Mouse (Mus musculus): Measurements from ENCODE around the gene Senp1. TPM values are rescaled to one million over a fixed set of nuclear protein-coding genes. Genes with fewer than 3 reads are reported as not detected.

The Senp1 gene
- polyA plus RNA-seq, 1 experiment from 2014 or later = 26.2 TPM

DNA sequence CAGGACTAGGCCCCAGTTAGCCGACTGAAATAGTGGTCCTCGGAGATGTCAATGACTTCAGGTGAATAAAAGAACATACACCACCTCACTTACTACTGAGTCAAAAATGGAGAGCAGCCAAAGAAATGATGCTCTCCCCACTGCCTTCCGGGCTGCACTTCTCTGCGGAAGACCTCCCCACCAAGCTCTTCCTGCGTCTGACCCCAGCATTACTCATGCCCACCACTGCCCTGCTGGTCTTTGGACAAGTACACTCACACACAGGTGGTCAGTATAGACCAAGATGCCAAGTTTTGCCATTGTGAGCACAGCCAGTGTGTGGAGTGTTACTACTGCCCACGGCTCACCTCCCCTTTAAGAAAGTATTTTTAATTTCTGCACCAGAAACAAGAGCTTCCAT lies 8.9 kb upstream of the Senp1 start:
- no peak overlapping the region for H3K4me2 ChIP-seq (replicated peaks)
- no peaks in the 10 kb centered on the region for H3K27me3 ChIP-seq
- whole genome bisulfite sequencing = 91% methylated on average over 6 of the region's 6 CpGs
- H3K4me1 ChIP-seq = no peaks in the 10 kb centered on the region
- H3K9me3 ChIP-seq = no peaks in the 10 kb centered on the region
- H3K4me3 ChIP-seq = no peak overlapping the region
- H3K27ac ChIP-seq (replicated peaks) = no peak overlapping the region
- H3K9ac ChIP-seq (replicated peaks) = no peak overlapping the region
- ATAC-seq (replicated peaks) = no peak
- H3K36me3 ChIP-seq = no peaks in the 10 kb centered on the region

GRCm38 (mm10) chr15:98098519-98098918 lies 5.0 kb upstream of the Senp1 start:
- Histone ChIP-seq H3K4me2 (replicated peaks) (no peak overlapping the region), H3K36me3 (no peaks in the 10 kb centered on the region), H3K9me3 (no peaks in the 10 kb centered on the region), H3K4me3 (no peak overlapping the region), H3K27ac (replicated peaks) (no peak overlapping the region), H3K4me1 (peaks cover 6% of the 10 kb centered on the region), H3K27me3 (no peaks in the 10 kb centered on the region), H3K9ac (replicated peaks) (no peak overlapping the region)
- WGBS = 90% methylated on average over 9 of the region's 9 CpGs
- ATAC-seq (replicated peaks) = no peak

GRCm38 (mm10) chr15:98096957-98097356 lies 3.4 kb upstream of the Senp1 start:
- Histone ChIP-seq H3K4me2 (replicated peaks) (no peak overlapping the region), H3K4me3 (no peak overlapping the region), H3K9me3 (no peaks in the 10 kb centered on the region), H3K36me3 (no peaks in the 10 kb centered on the region), H3K9ac (replicated peaks) (no peak overlapping the region), H3K27me3 (no peaks in the 10 kb centered on the region), H3K4me1 (peaks cover 12% of the 10 kb centered on the region), H3K27ac (replicated peaks) (no peak overlapping the region)
- 51% methylated on average over 3 of the region's 3 CpGs for WGBS
- ATAC-seq (replicated peaks) = no peak

DNA sequence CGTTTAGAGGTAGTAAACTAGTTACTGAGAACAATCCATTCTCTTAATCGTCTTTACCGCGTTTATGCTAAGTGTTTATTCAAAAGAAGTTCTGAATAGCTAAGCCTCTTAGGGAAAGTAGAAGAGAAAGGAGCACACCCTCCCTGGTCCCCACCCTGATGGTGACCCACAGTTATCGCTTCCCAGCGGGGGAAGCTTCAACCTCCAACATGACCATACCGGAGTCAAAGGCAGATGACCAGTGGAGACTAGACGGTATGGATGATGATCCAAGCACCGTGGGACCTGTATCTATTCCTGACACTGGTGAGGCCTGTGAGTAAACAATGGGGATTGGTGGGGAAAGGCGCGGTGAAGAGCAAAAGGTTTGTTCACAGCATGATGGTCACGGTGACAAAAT lies 1.4 kb upstream of the Senp1 start:
- WGBS = 91% methylated on average over 12 of the region's 12 CpGs
- H3K4me3 ChIP-seq = no peak overlapping the region

GRCm38 (mm10) chr15:98092372-98093120 lies 998 bp downstream of the Senp1 start, which contains the start of gene Pfkm:
TSS of gene Pfkm (plus strand) at chr15:98092589.
- H3K4me1 ChIP-seq = peaks cover 25% of the 10 kb centered on the region
- H3K9ac ChIP-seq (replicated peaks) = peak within 1 kb of the TSS; percentile 85
- peak within 1 kb of the TSS; percentile 61 for H3K4me2 ChIP-seq (replicated peaks)
- no peak for ATAC-seq (replicated peaks)
- H3K27me3 ChIP-seq = no peaks in the 10 kb centered on the region
- no peaks in the 10 kb centered on the region; the same call in 1 of the 2 replicates for H3K36me3 ChIP-seq
- H3K27ac ChIP-seq (replicated peaks) = peak within 1 kb of the TSS; percentile 90
- WGBS = under 1% methylated on average over 30 of the region's 30 CpGs
- H3K9me3 ChIP-seq = no peaks in the 10 kb centered on the region
- H3K4me3 ChIP-seq = peak within 1 kb of the TSS; percentile 79

More for the DNA sequence above, 1.4 kb upstream of the Senp1 start:
- peaks cover 25% of the 10 kb centered on the region for H3K4me1 ChIP-seq
- no peaks in the 10 kb centered on the region for H3K9me3 ChIP-seq
- no peak for ATAC-seq (replicated peaks)
- no peak overlapping the region for H3K27ac ChIP-seq (replicated peaks)
- no peak overlapping the region for H3K4me2 ChIP-seq (replicated peaks)
- H3K9ac ChIP-seq (replicated peaks) = no peak overlapping the region
- H3K36me3 ChIP-seq = no peaks in the 10 kb centered on the region
- no peaks in the 10 kb centered on the region for H3K27me3 ChIP-seq

GRCm38 (mm10) chr15:98091841-98092240 lies 1.7 kb downstream of the Senp1 start:
- ATAC-seq (replicated peaks) = no peak
- Histone ChIP-seq H3K27me3 (no peaks in the 10 kb centered on the region), H3K27ac (replicated peaks) (no peak overlapping the region), H3K4me2 (replicated peaks) (peak overlapping the region; percentile 61), H3K9me3 (no peaks in the 10 kb centered on the region), H3K36me3 (no peaks in the 10 kb centered on the region; the same call in 1 of the 2 replicates), H3K4me1 (peaks cover 25% of the 10 kb centered on the region), H3K4me3 (peak overlapping the region; percentile 79), H3K9ac (replicated peaks) (0 out of 2 replicates have a peak overlapping the region, but pooled peaks have one; percentile 85)
- 37% methylated on average over 4 of the region's 4 CpGs for WGBS

GRCm38 (mm10) chr15:98089421-98090183 lies 3.9 kb downstream of the Senp1 start:
- no peak for ATAC-seq (replicated peaks)
- peaks cover 25% of the 10 kb centered on the region for H3K4me1 ChIP-seq
- WGBS = 76% methylated on average over 9 of the region's 9 CpGs
- H3K9ac ChIP-seq (replicated peaks) = no peak overlapping the region
- H3K36me3 ChIP-seq = peaks cover 12% of the 10 kb centered on the region
- H3K9me3 ChIP-seq = no peaks in the 10 kb centered on the region
- no peak overlapping the region for H3K4me2 ChIP-seq (replicated peaks)
- H3K27ac ChIP-seq (replicated peaks) = no peak overlapping the region
- H3K4me3 ChIP-seq = no peak overlapping the region
- H3K27me3 ChIP-seq = no peaks in the 10 kb centered on the region

DNA sequence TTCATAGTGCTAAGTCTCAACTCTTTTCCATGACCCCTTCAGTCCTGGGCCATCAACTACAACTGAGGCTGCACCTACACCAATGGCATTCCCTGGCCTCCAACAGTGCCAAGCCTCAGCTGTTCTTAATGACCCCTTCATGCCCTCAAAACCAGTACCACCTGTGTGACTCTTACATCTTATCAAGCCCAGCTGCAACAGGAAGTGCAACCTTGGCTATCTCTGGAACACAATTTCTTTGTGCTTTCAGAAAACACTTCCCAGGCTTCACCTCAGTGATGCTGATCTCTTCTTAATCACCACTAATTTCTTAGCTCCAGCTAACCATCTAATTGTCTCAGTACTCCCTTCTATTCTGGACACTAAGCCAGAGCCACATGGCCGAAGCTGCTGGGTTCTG lies 4.7 kb downstream of the Senp1 start:
- Histone ChIP-seq H3K4me2 (replicated peaks) (no peak overlapping the region), H3K4me3 (no peak overlapping the region), H3K36me3 (peaks cover 15% of the 10 kb centered on the region), H3K27me3 (no peaks in the 10 kb centered on the region), H3K9me3 (no peaks in the 10 kb centered on the region), H3K9ac (replicated peaks) (no peak overlapping the region), H3K4me1 (peaks cover 22% of the 10 kb centered on the region), H3K27ac (replicated peaks) (no peak overlapping the region)
- 96% methylated on average over 1 of the region's 1 CpGs for WGBS
- ATAC-seq (replicated peaks) = no peak

DNA sequence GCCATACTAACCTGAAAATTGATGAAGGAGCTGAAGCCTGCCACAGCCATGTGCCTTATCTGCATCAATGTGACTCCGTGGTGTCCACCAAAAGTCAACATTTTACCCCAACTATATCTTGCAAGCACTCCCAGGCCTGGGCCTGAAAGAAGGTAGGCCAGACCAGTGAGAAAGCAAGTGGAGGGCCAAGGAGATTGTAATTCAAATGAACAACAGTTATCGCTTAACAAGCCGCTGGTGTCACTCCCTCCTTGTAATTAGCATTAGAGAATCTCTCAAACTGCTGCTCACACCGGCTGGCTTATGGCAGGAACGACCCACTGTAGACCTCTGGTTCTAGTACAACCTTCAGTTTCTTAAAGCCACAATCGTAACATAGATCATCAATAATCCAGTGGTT lies 16.6 kb downstream of the Senp1 start:
- WGBS = 88% methylated on average over 6 of the region's 6 CpGs
- no peak for ATAC-seq (replicated peaks)
- Histone ChIP-seq H3K9ac (replicated peaks) (no peak overlapping the region), H3K27ac (replicated peaks) (no peak overlapping the region), H3K4me1 (no peaks in the 10 kb centered on the region), H3K4me3 (no peak overlapping the region), H3K9me3 (no peaks in the 10 kb centered on the region), H3K36me3 (peaks cover 50% of the 10 kb centered on the region), H3K27me3 (no peaks in the 10 kb centered on the region), H3K4me2 (replicated peaks) (no peak overlapping the region)

GRCm38 (mm10) chr15:98075034-98075433 lies 18.5 kb downstream of the Senp1 start:
- Histone ChIP-seq H3K27ac (replicated peaks) (no peak overlapping the region), H3K27me3 (no peaks in the 10 kb centered on the region), H3K4me2 (replicated peaks) (no peak overlapping the region), H3K4me1 (no peaks in the 10 kb centered on the region), H3K9me3 (no peaks in the 10 kb centered on the region), H3K36me3 (peaks cover 49% of the 10 kb centered on the region), H3K9ac (replicated peaks) (no peak overlapping the region), H3K4me3 (no peak overlapping the region)
- ATAC-seq (replicated peaks) = no peak
- WGBS = 91% methylated on average over 16 of the region's 16 CpGs

DNA sequence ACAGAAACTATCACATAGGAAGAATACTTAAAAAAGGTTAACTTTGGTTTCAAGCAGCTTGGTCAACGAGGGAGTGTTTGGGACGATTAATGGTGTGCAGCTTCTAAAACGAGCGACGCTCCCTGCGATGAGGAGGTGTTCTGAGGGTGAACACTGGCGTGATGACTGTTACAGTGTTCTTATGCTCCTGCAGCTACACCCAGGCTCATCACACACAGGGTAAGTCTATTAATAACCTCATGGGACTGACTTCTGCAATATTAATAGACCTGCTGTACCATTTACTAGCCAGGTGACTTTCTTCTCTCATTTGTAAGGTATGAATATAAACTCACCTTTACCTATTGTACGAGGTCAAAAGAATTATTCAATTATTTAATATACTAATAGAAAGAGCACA lies 19.0 kb downstream of the Senp1 start:
- Histone ChIP-seq H3K27ac (replicated peaks) (no peak overlapping the region), H3K4me1 (no peaks in the 10 kb centered on the region), H3K9me3 (no peaks in the 10 kb centered on the region), H3K9ac (replicated peaks) (no peak overlapping the region), H3K27me3 (no peaks in the 10 kb centered on the region), H3K4me2 (replicated peaks) (no peak overlapping the region), H3K36me3 (peaks cover 51% of the 10 kb centered on the region), H3K4me3 (no peak overlapping the region)
- ATAC-seq (replicated peaks) = no peak
- WGBS = 94% methylated on average over 8 of the region's 8 CpGs

DNA sequence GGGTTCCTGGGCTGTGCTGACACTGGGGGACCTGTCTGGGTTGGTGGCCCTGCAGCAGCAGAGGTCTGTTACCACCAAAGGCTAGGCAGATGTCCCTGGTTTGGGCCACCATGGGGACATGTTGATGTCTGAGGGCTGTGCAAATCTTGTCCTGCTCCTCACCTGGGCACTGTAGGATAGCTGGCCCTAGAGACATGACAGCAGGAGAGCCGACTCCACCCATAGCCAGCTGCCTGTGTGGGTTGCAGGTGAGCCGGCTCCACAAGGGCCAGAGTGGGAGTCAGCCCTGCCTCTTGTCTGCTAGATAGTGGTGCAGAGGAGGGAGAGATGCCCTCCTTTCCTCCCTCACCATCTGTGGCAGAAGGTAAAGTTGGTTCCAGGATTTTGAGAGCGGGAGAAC lies 23.2 kb downstream of the Senp1 start:
- 88% methylated on average over 3 of the region's 3 CpGs for WGBS
- no peak overlapping the region for H3K9ac ChIP-seq (replicated peaks)
- no peaks in the 10 kb centered on the region for H3K9me3 ChIP-seq
- no peak for ATAC-seq (replicated peaks)
- H3K27ac ChIP-seq (replicated peaks) = no peak overlapping the region
- H3K4me2 ChIP-seq (replicated peaks) = no peak overlapping the region
- H3K27me3 ChIP-seq = no peaks in the 10 kb centered on the region
- H3K4me1 ChIP-seq = no peaks in the 10 kb centered on the region
- peaks cover 49% of the 10 kb centered on the region for H3K36me3 ChIP-seq
- no peak overlapping the region for H3K4me3 ChIP-seq
